Comparison of ENCODE assay signal across 9 mouse cellular contexts in genomic region chrX:42360973-42361372, GRCm38 (mm10).
A peak's percentile ranks its signal among the peaks of the same experiment; 100 is the strongest.
DNase-seq lines count a peak whose midpoint lies in the region; ATAC-seq and TF ChIP-seq lines count a peak whose summit lies in the region.
"Had no signal": no experiment of that assay in that cellular context is flagged by ENCODE, and none has a peak within 500 bp of the region (broad histone marks: within the 10 kb centered on the region; RNA-seq: fewer than 3 reads in every experiment).

No protein-coding gene starts in this region.

- peak overlapping the region; percentile 67 for H3K27ac ChIP-seq in heart, postnatal 0 days (ENCODE audit: low read depth)
- H3K27ac ChIP-seq in embryonic facial prominence, embryonic 11.5 days (replicated peaks; ENCODE audit: low read depth, low read length) = no peak overlapping the region
- peak overlapping the region; percentile 64 for H3K27ac ChIP-seq in hindbrain, postnatal 0 days
- H3K27ac ChIP-seq in midbrain, postnatal 0 days (ENCODE audit: low read depth, low read length) = peak overlapping the region; percentile 75

- no peaks in the 10 kb centered on the region for H3K27me3 ChIP-seq in heart, postnatal 0 days (ENCODE audit: control insufficient read depth, insufficient read depth, low read length)
- H3K27me3 ChIP-seq in embryonic facial prominence, embryonic 11.5 days (ENCODE audit: control insufficient read depth, insufficient read depth, low read length) = no peaks in the 10 kb centered on the region
- no peaks in the 10 kb centered on the region for H3K27me3 ChIP-seq in hindbrain, postnatal 0 days (ENCODE audit: insufficient read depth, low read length)
- H3K27me3 ChIP-seq in midbrain, postnatal 0 days (ENCODE audit: insufficient read depth, low read length) = no peaks in the 10 kb centered on the region

- TF ChIP-seq CTCF in heart, postnatal 0 days (IDR thresholded peaks at IDR 0.05; ENCODE audit: low read depth) = no peak
- no peak for TF ChIP-seq CTCF in hindbrain, postnatal 0 days (IDR thresholded peaks at IDR 0.05; ENCODE audit: low read depth)
- TF ChIP-seq CTCF in midbrain, postnatal 0 days (IDR thresholded peaks at IDR 0.05) = no peak

- peak overlapping the region; percentile 56 for H3K4me2 ChIP-seq in heart, postnatal 0 days (ENCODE audit: low read depth, low read length)
- no peak overlapping the region for H3K4me2 ChIP-seq in embryonic facial prominence, embryonic 11.5 days (ENCODE audit: low read depth, low read length)
- H3K4me2 ChIP-seq in hindbrain, postnatal 0 days (ENCODE audit: low read depth, low read length) = peak overlapping the region; percentile 51
- H3K4me2 ChIP-seq in midbrain, postnatal 0 days (ENCODE audit: low read depth, low read length, poor library complexity, severe bottlenecking) = peak overlapping the region; percentile 44

- no peak for TF ChIP-seq EP300 in heart, postnatal 0 days (IDR thresholded peaks at IDR 0.05; ENCODE audit: low read depth)

- H3K36me3 ChIP-seq in heart, postnatal 0 days (replicated peaks; ENCODE audit: control insufficient read depth, insufficient read depth, low read length) = no peaks in the 10 kb centered on the region
- no peaks in the 10 kb centered on the region for H3K36me3 ChIP-seq in embryonic facial prominence, embryonic 11.5 days (replicated peaks; ENCODE audit: control insufficient read depth, insufficient read depth, low read depth, low read length)
- no peaks in the 10 kb centered on the region for H3K36me3 ChIP-seq in hindbrain, postnatal 0 days (ENCODE audit: insufficient read depth, low read length)
- no peaks in the 10 kb centered on the region for H3K36me3 ChIP-seq in midbrain, postnatal 0 days (ENCODE audit: insufficient read depth, low read length)

- H3K4me3 ChIP-seq in heart, postnatal 0 days (ENCODE audit: low read depth, low read length) = peak overlapping the region; percentile 40
- no peak overlapping the region for H3K4me3 ChIP-seq in embryonic facial prominence, embryonic 11.5 days (ENCODE audit: low read depth, low read length)
- peak overlapping the region; percentile 24 for H3K4me3 ChIP-seq in hindbrain, postnatal 0 days (ENCODE audit: low read length)
- H3K4me3 ChIP-seq in midbrain, postnatal 0 days (ENCODE audit: low read depth, low read length) = peak overlapping the region; percentile 23; the same call in 1 of the 2 replicates

- intact Hi-C loops in left cerebral cortex, postnatal 4 days (cut with DNase I) = no loop called here

- ATAC-seq in heart, postnatal 0 days (ENCODE audit: insufficient read depth, low read depth) = 0 out of 2 replicates have a peak, but pooled peaks have one; percentile 4
- ATAC-seq in embryonic facial prominence, embryonic 11.5 days (replicated peaks; ENCODE audit: insufficient number of reproducible peaks, low FRiP score, low TSS enrichment, low read depth) = no peak
- peak; percentile 19; the same call in 1 of the 2 replicates for ATAC-seq in hindbrain, postnatal 0 days
- peak; percentile 45; the same call in 1 of the 2 replicates for ATAC-seq in midbrain, postnatal 0 days (ENCODE audit: low FRiP score)

- H3K9ac ChIP-seq in heart, postnatal 0 days (replicated peaks; ENCODE audit: low read depth, low read length) = 0 out of 2 replicates have a peak overlapping the region, but pooled peaks have one; percentile 6
- no peak overlapping the region for H3K9ac ChIP-seq in embryonic facial prominence, embryonic 11.5 days (replicated peaks; ENCODE audit: low read length)
- no peak overlapping the region for H3K9ac ChIP-seq in hindbrain, postnatal 0 days (replicated peaks; ENCODE audit: low read length)
- peak overlapping the region; percentile 24; the same call in 1 of the 2 replicates for H3K9ac ChIP-seq in midbrain, postnatal 0 days (replicated peaks; ENCODE audit: low read length, poor library complexity, severe bottlenecking)

- WGBS in heart, postnatal 0 days = 36% methylated on average over 6 of the region's 6 CpGs
- WGBS in embryonic facial prominence, embryonic 11.5 days = 14% methylated on average over 6 of the region's 6 CpGs
- 29% methylated on average over 6 of the region's 6 CpGs for WGBS in hindbrain, postnatal 0 days
- WGBS in midbrain, postnatal 0 days = 21% methylated on average over 6 of the region's 6 CpGs

- no peaks in the 10 kb centered on the region for H3K9me3 ChIP-seq in heart, postnatal 0 days (replicated peaks; ENCODE audit: control insufficient read depth, low read length)
- no peaks in the 10 kb centered on the region for H3K9me3 ChIP-seq in embryonic facial prominence, embryonic 11.5 days (replicated peaks; ENCODE audit: control insufficient read depth, low read length)
- H3K9me3 ChIP-seq in hindbrain, postnatal 0 days (ENCODE audit: low read length) = no peaks in the 10 kb centered on the region
- H3K9me3 ChIP-seq in midbrain, postnatal 0 days (ENCODE audit: low read length) = no peaks in the 10 kb centered on the region

- no peak for DNase-seq in heart, postnatal 0 days (ENCODE audit: low spot score)
- no peak for DNase-seq in heart, postnatal 4 days
- DNase-seq in embryonic facial prominence, embryonic 11.5 days (ENCODE audit: low spot score) = peak; percentile 6
- peak; percentile 15 for DNase-seq in hindbrain, postnatal 0 days (ENCODE audit: low spot score)
- DNase-seq in midbrain, postnatal 0 days (ENCODE audit: low spot score) = peak; percentile 12
- DNase-seq in testis, postnatal 14 days (ENCODE audit: low spot score) = no peak
- no peak for DNase-seq in urinary bladder, adult 2 months (ENCODE audit: low spot score)
- DNase-seq in left cerebral cortex, postnatal 4 days = no peak
- DNase-seq: spleen, adult 18-20 months had no signal

- H3K4me1 ChIP-seq in heart, postnatal 0 days (ENCODE audit: control insufficient read depth, insufficient read depth) = no peaks in the 10 kb centered on the region
- no peaks in the 10 kb centered on the region for H3K4me1 ChIP-seq in embryonic facial prominence, embryonic 11.5 days (ENCODE audit: control insufficient read depth, insufficient read depth, low read length)
- H3K4me1 ChIP-seq in hindbrain, postnatal 0 days (ENCODE audit: insufficient read depth, low read length) = no peaks in the 10 kb centered on the region
- no peaks in the 10 kb centered on the region for H3K4me1 ChIP-seq in midbrain, postnatal 0 days (ENCODE audit: insufficient read depth, low read length)

Comparison
In these comparisons a context has a peak if more than half of its experiments do, and no peak if none do; other contexts are left out.
1. DNase-seq: peak in embryonic facial prominence, embryonic 11.5 days (single experiment), hindbrain, postnatal 0 days (single experiment) and midbrain, postnatal 0 days (single experiment); none in heart, postnatal 0 days (single experiment), heart, postnatal 4 days (single experiment), testis, postnatal 14 days (single experiment), urinary bladder, adult 2 months (single experiment) and left cerebral cortex, postnatal 4 days (single experiment).
2. H3K9ac ChIP-seq: peak in heart, postnatal 0 days (single experiment) and midbrain, postnatal 0 days (single experiment); none in embryonic facial prominence, embryonic 11.5 days (single experiment) and hindbrain, postnatal 0 days (single experiment).